In genomic region chr14:99041416-99041815, GRCm38 (mm10) we compare ENCODE assay signal across 1 mouse cellular context.
A peak's percentile ranks its signal among the peaks of the same experiment; 100 is the strongest.
TF ChIP-seq lines count a peak whose summit lies in the region.

No protein-coding gene starts in this region.

TF ChIP-seq in CH12.LX, 34 proteins besides CTCF, POLR2A, EP300 and RAD21:
- TF ChIP-seq BHLHE40 (IDR thresholded peaks at IDR 0.05; ENCODE audit: low read depth, low read length) (no peak), ZNF384 (IDR thresholded peaks at IDR 0.05; ENCODE audit: low read depth, low read length) (peak; percentile 80)
